Mouse (Mus musculus): ENCODE results near the gene Pclaf. TPM values are rescaled to one million over a fixed set of nuclear protein-coding genes. Genes with fewer than 3 reads are reported as not detected.

Gene Pclaf
- 218 and 232 TPM in 2 replicates for polyA plus RNA-seq (2015; fragmentation: Nextera tagmentation; extraction: Ambion mirVana)

DNA sequence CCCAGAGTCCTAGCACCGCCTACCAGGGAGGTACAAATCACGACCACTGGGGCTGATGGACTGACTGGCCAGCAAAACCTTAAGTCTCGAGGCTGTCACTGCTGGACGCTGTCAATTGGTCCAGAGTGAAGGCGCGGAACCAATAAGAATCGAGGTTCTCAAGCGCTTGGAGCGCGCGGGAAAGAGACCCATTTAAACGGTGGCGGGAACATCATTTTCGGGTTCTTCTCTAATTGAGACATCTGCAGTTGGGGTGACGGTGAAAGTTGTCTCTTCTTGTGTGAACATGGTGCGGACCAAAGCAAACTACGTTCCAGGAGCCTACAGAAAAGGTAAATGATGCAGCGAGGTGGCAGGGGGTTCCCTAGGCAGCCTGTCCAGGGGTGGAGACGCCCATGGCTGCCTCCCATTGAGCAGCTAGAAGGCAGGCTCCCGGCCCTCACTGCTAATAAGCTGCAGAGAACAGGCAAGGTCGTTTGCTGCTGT, at the start of gene Pclaf:
Gene Pclaf (plus strand): TSS at position 95 of the 486 bp plus-strand sequence.
- Histone ChIP-seq H3K4me3 (peak within 1 kb of the TSS; percentile 67), H3K4me2 (peak within 1 kb of the TSS; percentile 91), H3K9me3 (no peaks in the 10 kb centered on the region), H3K4me1 (peaks cover 21% of the 10 kb centered on the region), H3K36me3 (peaks cover 19% of the 10 kb centered on the region), H3K27ac (peak within 1 kb of the TSS; percentile 44), H3K9ac (peak within 1 kb of the TSS; percentile 77), H3K27me3 (no peaks in the 10 kb centered on the region)
- ATAC-seq (ENCODE audit: insufficient number of reproducible peaks, insufficient read depth, low FRiP score, low TSS enrichment, low read depth): peak; percentile 93
- WGBS: under 1% methylated on average over 21 of the region's 21 CpGs

DNA sequence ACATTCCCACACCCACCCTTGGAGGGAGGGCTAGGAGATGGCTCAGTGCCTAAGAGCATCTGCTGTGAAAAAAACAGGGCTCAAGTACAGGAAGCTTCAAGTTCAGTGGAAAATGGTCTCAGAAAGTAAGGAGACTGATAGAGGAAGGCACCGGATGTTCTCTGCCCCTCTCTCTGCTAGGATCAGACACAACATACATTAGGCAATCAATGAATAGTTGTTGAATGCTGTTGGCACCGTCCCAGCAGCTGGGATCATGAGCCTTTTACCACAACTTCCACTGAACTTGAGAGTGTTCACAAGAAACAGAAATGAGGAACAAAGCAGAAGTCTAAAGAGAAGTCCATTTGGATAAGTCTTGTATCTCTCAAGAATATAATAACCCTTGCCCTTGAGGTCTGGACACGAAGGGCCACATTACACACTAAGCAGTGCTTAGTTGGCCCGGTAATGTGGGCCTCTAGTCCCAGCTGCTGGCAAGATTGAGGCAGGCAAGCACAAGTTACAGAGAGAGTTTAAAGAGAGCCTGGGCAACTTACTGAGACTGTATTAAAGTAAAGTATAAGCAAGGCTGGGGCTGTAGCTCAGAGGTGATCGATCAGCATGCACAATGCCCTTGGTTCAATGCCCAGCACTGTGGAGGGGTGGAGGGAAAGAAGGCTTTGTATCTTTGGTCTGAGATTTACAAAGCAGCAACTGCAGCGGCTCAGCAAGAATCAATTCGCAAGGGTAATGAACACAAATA, 45.4 kb upstream of the Pclaf start:
- Histone ChIP-seq H3K27ac (no peak overlapping the region), H3K27me3 (no peaks in the 10 kb centered on the region), H3K4me1 (peaks cover 6% of the 10 kb centered on the region; the same call in 1 of the 2 replicates), H3K9ac (no peak overlapping the region), H3K9me3 (no peaks in the 10 kb centered on the region), H3K4me2 (no peak overlapping the region), H3K36me3 (peaks cover 22% of the 10 kb centered on the region), H3K4me3 (no peak overlapping the region)
- no peak for ATAC-seq (ENCODE audit: insufficient number of reproducible peaks, insufficient read depth, low FRiP score, low TSS enrichment, low read depth)
- WGBS: 82% methylated on average over 7 of the region's 7 CpGs

DNA sequence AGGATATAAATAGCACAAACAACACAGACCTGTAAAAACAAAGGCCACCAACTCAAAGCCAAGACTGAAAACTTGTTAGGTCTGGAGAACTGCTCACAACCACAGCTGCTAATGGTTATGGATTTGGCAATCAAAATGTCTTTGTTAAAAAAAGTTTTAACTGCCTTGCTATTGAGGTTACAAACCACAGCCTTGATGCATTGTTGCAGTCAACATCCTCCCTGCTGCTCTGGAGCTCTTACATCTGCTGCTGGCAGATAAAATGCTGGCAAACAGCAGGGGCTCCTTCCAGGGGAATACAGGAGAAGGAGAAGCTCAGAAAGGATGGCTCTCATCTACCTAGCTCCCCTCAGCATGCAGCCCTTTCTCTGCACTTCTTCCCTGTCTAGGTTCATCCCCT, 41.9 kb upstream of the Pclaf start:
- Histone ChIP-seq H3K4me1 (peaks cover 6% of the 10 kb centered on the region; the same call in 1 of the 2 replicates), H3K27me3 (no peaks in the 10 kb centered on the region), H3K9ac (no peak overlapping the region), H3K4me3 (no peak overlapping the region), H3K9me3 (no peaks in the 10 kb centered on the region), H3K36me3 (peaks cover 16% of the 10 kb centered on the region), H3K27ac (peak overlapping the region; percentile 24), H3K4me2 (no peak overlapping the region)
- ATAC-seq (ENCODE audit: insufficient number of reproducible peaks, insufficient read depth, low FRiP score, low TSS enrichment, low read depth): no peak

DNA sequence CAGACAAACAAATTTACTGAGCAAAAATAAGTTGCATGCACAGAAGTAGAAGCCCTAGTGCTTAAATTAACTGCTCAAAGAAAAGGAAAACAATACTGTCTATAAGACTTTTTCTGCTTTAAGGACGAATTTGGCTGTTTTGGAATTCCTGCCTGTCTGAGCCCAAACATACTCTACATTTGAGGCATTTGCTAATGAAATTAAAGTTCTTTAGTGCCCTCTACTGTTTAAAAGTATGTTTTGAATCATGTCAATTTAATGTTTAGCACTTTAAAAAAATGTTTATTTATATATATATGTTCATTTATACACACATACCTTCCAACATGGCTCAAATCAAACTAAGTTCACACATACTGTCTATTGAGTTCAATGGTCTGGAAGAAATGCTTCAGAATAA, 39.8 kb upstream of the Pclaf start:
- H3K4me3 ChIP-seq: no peak overlapping the region
- H3K36me3 ChIP-seq: peaks cover 29% of the 10 kb centered on the region
- H3K4me2 ChIP-seq: no peak overlapping the region
- H3K4me1 ChIP-seq: peaks cover 6% of the 10 kb centered on the region; the same call in 1 of the 2 replicates
- H3K27ac ChIP-seq: no peak overlapping the region
- 13% methylated on average over 1 of the region's 1 CpGs for WGBS
- no peaks in the 10 kb centered on the region for H3K9me3 ChIP-seq
- no peaks in the 10 kb centered on the region for H3K27me3 ChIP-seq
- ATAC-seq (ENCODE audit: insufficient number of reproducible peaks, insufficient read depth, low FRiP score, low TSS enrichment, low read depth): no peak
- H3K9ac ChIP-seq: no peak overlapping the region

DNA sequence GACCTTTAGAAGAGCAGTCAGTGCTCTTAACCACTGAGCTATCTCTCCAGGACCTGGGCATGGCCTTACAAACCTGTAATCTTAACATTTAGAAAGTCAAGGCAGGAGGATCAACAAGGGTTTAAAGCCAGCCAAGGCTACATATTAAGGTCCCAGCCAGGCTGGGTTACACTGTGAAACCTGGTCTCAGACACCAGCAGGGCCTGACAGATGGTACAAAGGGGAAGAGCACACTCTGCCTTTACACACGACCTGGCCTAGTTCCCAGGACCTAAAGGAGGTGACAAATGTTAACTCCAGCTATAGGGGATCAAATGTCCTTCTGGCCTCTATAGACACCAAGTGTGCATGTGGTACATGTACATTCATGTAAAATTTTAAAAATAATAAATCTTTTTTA, 30.4 kb upstream of the Pclaf start:
- Histone ChIP-seq H3K9ac (no peak overlapping the region), H3K27ac (no peak overlapping the region), H3K36me3 (peaks cover 65% of the 10 kb centered on the region), H3K27me3 (no peaks in the 10 kb centered on the region), H3K9me3 (no peaks in the 10 kb centered on the region), H3K4me2 (no peak overlapping the region), H3K4me3 (no peak overlapping the region), H3K4me1 (no peaks in the 10 kb centered on the region)
- WGBS: 63% methylated on average over 1 of the region's 1 CpGs
- no peak for ATAC-seq (ENCODE audit: insufficient number of reproducible peaks, insufficient read depth, low FRiP score, low TSS enrichment, low read depth)

DNA sequence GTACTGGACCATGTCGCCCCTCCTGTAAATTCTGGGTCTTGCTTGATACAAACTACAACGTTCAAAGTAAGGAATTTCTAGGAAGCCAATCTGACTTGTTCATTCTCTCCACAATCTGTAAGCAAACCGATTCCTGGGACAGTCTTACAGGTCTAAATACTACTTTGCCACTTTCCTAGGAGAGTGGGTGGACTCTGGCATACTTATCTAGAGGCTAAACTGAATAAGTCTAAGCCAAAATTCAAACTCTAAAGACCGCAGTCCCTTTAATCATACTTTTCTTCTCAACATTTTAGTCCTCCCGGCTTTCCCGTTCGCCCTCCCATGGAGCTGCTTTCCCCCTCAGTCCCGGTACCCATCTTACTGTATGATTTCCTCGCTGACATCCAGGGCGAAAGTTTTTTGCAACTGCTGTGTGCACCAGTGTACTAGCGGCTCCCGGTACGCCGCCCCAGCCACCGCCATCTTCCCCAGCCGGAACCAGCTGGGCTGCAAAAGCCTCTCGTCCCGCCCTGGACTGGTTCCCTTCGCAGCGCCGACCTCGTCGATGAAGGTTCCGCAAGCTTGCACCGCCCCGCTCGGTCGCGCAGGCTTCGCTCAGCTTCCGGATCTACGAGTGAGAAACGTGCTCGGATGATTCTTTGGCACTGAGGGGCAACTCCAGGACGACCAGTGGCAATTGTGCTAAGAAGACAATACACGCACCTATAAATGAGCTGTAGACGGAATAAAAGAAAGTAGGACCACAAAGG, 5.3 kb upstream of the Pclaf start:
- ATAC-seq (ENCODE audit: insufficient number of reproducible peaks, insufficient read depth, low FRiP score, low TSS enrichment, low read depth): peak; percentile 91
- Histone ChIP-seq H3K4me1 (0 out of 2 replicates have a peak, but pooled peaks cover 5% of the 10 kb centered on the region), H3K36me3 (peaks cover 8% of the 10 kb centered on the region), H3K9ac (peak overlapping the region; percentile 81), H3K4me2 (peak overlapping the region; percentile 77), H3K27ac (peak overlapping the region; percentile 88), H3K27me3 (no peaks in the 10 kb centered on the region), H3K9me3 (no peaks in the 10 kb centered on the region), H3K4me3 (peak overlapping the region; percentile 74)
- 1% methylated on average over 37 of the region's 37 CpGs for WGBS

DNA sequence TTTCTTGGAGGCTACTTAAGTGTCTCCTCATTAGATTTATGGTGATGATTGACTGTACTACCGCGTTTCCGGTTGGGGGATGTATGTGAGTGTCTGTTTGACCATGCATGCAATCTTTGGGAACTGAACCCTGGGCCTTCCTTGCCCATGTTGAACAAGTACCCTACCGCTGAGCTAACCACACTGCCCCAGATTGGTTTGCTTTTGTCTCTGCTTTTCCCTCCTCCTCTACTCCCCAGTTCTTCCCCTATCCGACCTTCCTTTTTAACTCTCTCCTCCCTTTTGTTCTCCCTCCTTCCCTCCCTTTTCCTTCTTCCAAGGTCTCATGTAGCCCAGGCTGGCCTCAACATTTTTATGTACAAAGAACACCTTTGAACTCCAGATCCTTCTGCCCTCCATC, 1.1 kb downstream of the Pclaf start:
- Histone ChIP-seq H3K4me3 (peak overlapping the region; percentile 67), H3K9ac (peak overlapping the region; percentile 77), H3K4me1 (peaks cover 18% of the 10 kb centered on the region), H3K27me3 (no peaks in the 10 kb centered on the region), H3K36me3 (peaks cover 26% of the 10 kb centered on the region), H3K4me2 (peak overlapping the region; percentile 91), H3K27ac (no peak overlapping the region; the same call in 1 of the 2 replicates), H3K9me3 (no peaks in the 10 kb centered on the region)
- whole genome bisulfite sequencing: 3% methylated on average over 5 of the region's 5 CpGs
- ATAC-seq (ENCODE audit: insufficient number of reproducible peaks, insufficient read depth, low FRiP score, low TSS enrichment, low read depth): no peak

DNA sequence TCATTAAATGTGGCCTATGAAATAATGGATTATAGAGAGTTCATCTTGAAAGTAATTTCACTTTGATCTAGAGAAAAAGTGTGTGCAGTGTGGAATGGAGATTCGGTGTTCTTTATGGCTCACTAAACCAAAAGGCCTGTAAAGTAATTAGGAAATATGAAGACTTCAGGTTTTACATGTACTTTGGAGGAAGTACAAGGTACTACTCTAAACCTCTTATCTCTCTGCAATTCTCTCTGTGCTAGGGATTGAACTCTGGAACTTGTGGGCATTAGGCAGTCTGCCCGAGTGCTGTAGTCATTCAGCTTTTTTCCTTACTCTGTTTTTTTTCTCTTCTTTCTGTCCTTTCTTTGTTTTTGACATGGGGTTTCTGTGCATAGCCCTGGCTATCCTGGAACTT, 6.9 kb downstream of the Pclaf start:
- no peak for ATAC-seq (ENCODE audit: insufficient number of reproducible peaks, insufficient read depth, low FRiP score, low TSS enrichment, low read depth)
- H3K4me1 ChIP-seq: peaks cover 3% of the 10 kb centered on the region; the same call in 1 of the 2 replicates
- no peak overlapping the region for H3K4me2 ChIP-seq
- H3K36me3 ChIP-seq: peaks cover 51% of the 10 kb centered on the region
- no peaks in the 10 kb centered on the region for H3K9me3 ChIP-seq
- WGBS: 96% methylated on average over 2 of the region's 2 CpGs
- H3K27ac ChIP-seq: no peak overlapping the region
- H3K4me3 ChIP-seq: no peak overlapping the region
- H3K27me3 ChIP-seq: no peaks in the 10 kb centered on the region
- no peak overlapping the region for H3K9ac ChIP-seq

DNA sequence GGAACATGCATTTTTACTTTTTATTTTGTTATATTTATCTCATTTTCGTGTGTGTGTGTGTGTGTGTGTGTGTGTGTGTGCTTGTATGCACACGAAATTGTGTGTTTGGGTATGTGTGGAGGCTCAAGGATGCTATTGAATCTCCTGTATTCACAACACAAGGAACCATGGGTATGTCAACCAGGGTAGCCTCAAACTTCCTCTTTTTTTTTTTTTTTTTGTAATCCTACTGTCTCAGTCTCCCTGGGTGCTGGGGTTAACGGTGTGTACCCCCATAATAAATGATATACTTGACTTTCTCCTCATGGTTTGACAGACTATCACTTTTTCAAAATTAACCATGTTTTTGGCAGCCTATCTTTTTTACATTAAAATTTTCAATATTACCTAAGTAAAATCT, 12.8 kb downstream of the Pclaf start:
- no peak overlapping the region for H3K9ac ChIP-seq
- H3K9me3 ChIP-seq: no peaks in the 10 kb centered on the region
- no peaks in the 10 kb centered on the region for H3K27me3 ChIP-seq
- peaks cover 30% of the 10 kb centered on the region for H3K36me3 ChIP-seq
- 0 out of 2 replicates have a peak, but pooled peaks cover 2% of the 10 kb centered on the region for H3K4me1 ChIP-seq
- H3K4me2 ChIP-seq: no peak overlapping the region
- H3K27ac ChIP-seq: no peak overlapping the region
- ATAC-seq (ENCODE audit: insufficient number of reproducible peaks, insufficient read depth, low FRiP score, low TSS enrichment, low read depth): no peak
- WGBS: 96% methylated on average over 3 of the region's 3 CpGs
- H3K4me3 ChIP-seq: no peak overlapping the region

DNA sequence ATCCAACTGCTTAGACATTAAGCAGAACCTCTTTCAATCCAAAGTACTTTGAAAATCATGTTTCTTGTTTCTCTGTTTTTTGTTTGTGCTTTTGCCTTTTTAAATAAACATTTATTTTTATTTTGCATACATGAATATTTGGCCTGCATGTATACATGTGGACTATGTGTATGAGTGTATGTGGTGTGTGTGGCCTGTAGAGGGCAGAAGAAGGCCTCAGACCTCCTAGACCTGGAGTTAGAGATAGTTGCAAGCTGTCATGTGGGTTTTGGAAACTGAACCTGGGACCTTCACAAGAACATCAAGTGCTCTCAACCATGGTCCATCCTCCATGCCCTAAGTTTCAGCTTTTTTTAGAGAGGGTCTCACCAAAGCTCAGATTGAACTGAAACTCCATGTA, 13.4 kb downstream of the Pclaf start:
- H3K9me3 ChIP-seq: no peaks in the 10 kb centered on the region
- H3K36me3 ChIP-seq: peaks cover 30% of the 10 kb centered on the region
- no peak overlapping the region for H3K9ac ChIP-seq
- H3K4me3 ChIP-seq: no peak overlapping the region
- 0 out of 2 replicates have a peak, but pooled peaks cover 3% of the 10 kb centered on the region for H3K4me1 ChIP-seq
- no peaks in the 10 kb centered on the region for H3K27me3 ChIP-seq
- no peak for ATAC-seq (ENCODE audit: insufficient number of reproducible peaks, insufficient read depth, low FRiP score, low TSS enrichment, low read depth)
- no peak overlapping the region for H3K27ac ChIP-seq
- no peak overlapping the region for H3K4me2 ChIP-seq

DNA sequence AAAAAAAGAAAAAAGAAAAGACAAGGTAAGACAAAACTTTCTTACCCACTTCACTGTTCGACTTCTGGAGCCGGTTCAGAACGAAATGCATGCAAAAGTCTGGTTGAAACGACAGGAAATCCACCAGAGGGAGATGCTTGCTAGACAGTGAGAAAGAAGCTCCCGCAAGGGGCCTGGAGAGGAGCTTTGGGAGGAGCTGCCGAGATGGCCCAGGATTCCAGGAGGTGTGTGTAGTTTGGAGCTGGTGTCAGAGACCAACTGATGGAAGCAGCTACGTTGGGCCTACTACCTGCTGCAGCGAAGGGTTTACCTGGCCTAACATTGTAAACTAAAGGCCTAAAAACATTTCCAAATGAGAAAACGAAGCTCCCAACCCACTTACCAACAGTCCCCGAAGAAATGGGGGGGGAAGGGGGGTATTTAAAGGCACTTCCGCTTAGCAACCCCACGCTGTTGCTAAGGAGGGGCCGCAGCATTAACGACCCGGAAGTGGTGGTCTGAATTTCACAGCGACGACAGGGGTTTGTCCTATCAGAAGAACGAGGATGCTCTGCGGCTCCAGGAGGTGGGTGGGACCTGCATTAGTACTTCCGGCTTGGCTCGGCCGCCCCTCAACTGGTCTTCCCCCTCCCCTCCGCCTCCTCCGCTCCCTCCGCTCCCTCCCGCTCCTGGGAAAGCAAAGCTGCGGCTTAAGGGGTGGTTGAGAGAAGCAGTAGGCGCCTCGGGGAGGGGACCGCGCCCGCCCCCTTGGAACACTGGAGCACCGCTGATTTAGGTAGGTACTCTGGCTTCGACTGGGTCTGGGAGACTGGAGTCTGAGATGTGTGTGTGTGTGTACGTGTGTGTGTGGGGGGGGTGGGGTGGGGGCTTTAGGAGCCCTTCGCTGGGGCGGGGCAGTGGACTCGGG, 18.6 kb downstream of the Pclaf start, which contains the start of the genes Trip4 and Csnk1g1:
Gene Trip4 (minus strand): TSS at position 401 of the 907 bp plus-strand sequence.
Gene Csnk1g1 (plus strand): TSS at position 531 of the 907 bp plus-strand sequence.
- H3K9me3 ChIP-seq: no peaks in the 10 kb centered on the region
- peak within 1 kb of the TSS; percentile 80 for H3K4me3 ChIP-seq
- H3K4me1 ChIP-seq: peaks cover 9% of the 10 kb centered on the region
- H3K4me2 ChIP-seq: peak within 1 kb of the TSS; percentile 73
- under 1% methylated on average over 37 of the region's 38 CpGs for WGBS
- peaks cover 8% of the 10 kb centered on the region for H3K36me3 ChIP-seq
- peak; percentile 99 for ATAC-seq (ENCODE audit: insufficient number of reproducible peaks, insufficient read depth, low FRiP score, low TSS enrichment, low read depth)
- H3K27ac ChIP-seq: peak within 1 kb of the TSS; percentile 92
- peak within 1 kb of the TSS; percentile 89 for H3K9ac ChIP-seq
- H3K27me3 ChIP-seq: no peaks in the 10 kb centered on the region

Measured in embryonic facial prominence, embryonic 13.5 days (tissue).